Mouse (Mus musculus): ENCODE measurements at regions not wholly inside any gene's neighbourhood (a gene's known extent, or its start where the extent isn't known, plus 50 kb on each side); places are given as distances from the start of the nearest gene placed in this dataset.

GRCm38 (mm10) chr14:76864664-76865063 is 171.9 kb upstream of the Ccdc122 start:
- no peaks in the 10 kb centered on the region for H3K27me3 ChIP-seq (ENCODE audit: control insufficient read depth, insufficient read depth, low read length)
- ATAC-seq (ENCODE audit: low FRiP score): no peak
- H3K9me3 ChIP-seq (ENCODE audit: control insufficient read depth, low read length): no peaks in the 10 kb centered on the region
- H3K9ac ChIP-seq: no peak overlapping the region
- H3K4me3 ChIP-seq (replicated peaks; ENCODE audit: low read length): no peak overlapping the region
- H3K27ac ChIP-seq: no peak overlapping the region
- 43% methylated on average over 4 of the region's 4 CpGs for WGBS
- H3K36me3 ChIP-seq (replicated peaks; ENCODE audit: control insufficient read depth, insufficient read depth): no peaks in the 10 kb centered on the region
- no peaks in the 10 kb centered on the region for H3K4me1 ChIP-seq (replicated peaks; ENCODE audit: control insufficient read depth, insufficient read depth, low read length)
- no peak overlapping the region for H3K4me2 ChIP-seq (replicated peaks)
- no peak for DNase-seq (ENCODE audit: low spot score)

- H3K36me3 ChIP-seq (replicated peaks; ENCODE audit: control insufficient read depth, insufficient read depth): no peaks in the 10 kb centered on the region
- 80% methylated on average over 13 of the region's 13 CpGs for WGBS
- H3K9me3 ChIP-seq (ENCODE audit: control insufficient read depth, low read length): no peaks in the 10 kb centered on the region
- H3K4me3 ChIP-seq (replicated peaks; ENCODE audit: low read length): no peak overlapping the region
- no peak for DNase-seq (ENCODE audit: low spot score)
- no peak overlapping the region for H3K4me2 ChIP-seq (replicated peaks)
- H3K27me3 ChIP-seq (ENCODE audit: control insufficient read depth, insufficient read depth, low read length): no peaks in the 10 kb centered on the region
- no peak overlapping the region for H3K9ac ChIP-seq
- peak overlapping the region; percentile 21 for H3K27ac ChIP-seq
- no peaks in the 10 kb centered on the region for H3K4me1 ChIP-seq (replicated peaks; ENCODE audit: control insufficient read depth, insufficient read depth, low read length)
- no peak for ATAC-seq (ENCODE audit: low FRiP score)
Measured at GRCm38 (mm10) chr14:76863035-76863706, 173.4 kb upstream of the Ccdc122 start.

- H3K4me3 ChIP-seq (replicated peaks; ENCODE audit: low read length): no peak overlapping the region
- H3K9ac ChIP-seq: no peak overlapping the region
- H3K9me3 ChIP-seq (ENCODE audit: control insufficient read depth, low read length): no peaks in the 10 kb centered on the region
- H3K4me2 ChIP-seq (replicated peaks): no peak overlapping the region
- no peaks in the 10 kb centered on the region for H3K27me3 ChIP-seq (ENCODE audit: control insufficient read depth, insufficient read depth, low read length)
- no peak overlapping the region for H3K27ac ChIP-seq
- H3K36me3 ChIP-seq (replicated peaks; ENCODE audit: control insufficient read depth, insufficient read depth): no peaks in the 10 kb centered on the region
- 87% methylated on average over 5 of the region's 5 CpGs for WGBS
- ATAC-seq (ENCODE audit: low FRiP score) (no peak), DNase-seq (ENCODE audit: low spot score) (no peak)
- no peaks in the 10 kb centered on the region for H3K4me1 ChIP-seq (replicated peaks; ENCODE audit: control insufficient read depth, insufficient read depth, low read length)
Measured at GRCm38 (mm10) chr14:76858396-76858795, 178.2 kb upstream of the Ccdc122 start.

- H3K9ac ChIP-seq: no peak overlapping the region
- no peaks in the 10 kb centered on the region for H3K9me3 ChIP-seq (ENCODE audit: control insufficient read depth, low read length)
- no peaks in the 10 kb centered on the region for H3K4me1 ChIP-seq (replicated peaks; ENCODE audit: control insufficient read depth, insufficient read depth, low read length)
- DNase-seq (ENCODE audit: low spot score) (no peak), ATAC-seq (ENCODE audit: low FRiP score) (no peak)
- H3K4me2 ChIP-seq (replicated peaks): no peak overlapping the region
- H3K27me3 ChIP-seq (ENCODE audit: control insufficient read depth, insufficient read depth, low read length): no peaks in the 10 kb centered on the region
- H3K36me3 ChIP-seq (replicated peaks; ENCODE audit: control insufficient read depth, insufficient read depth): no peaks in the 10 kb centered on the region
- no peak overlapping the region for H3K4me3 ChIP-seq (replicated peaks; ENCODE audit: low read length)
- H3K27ac ChIP-seq: no peak overlapping the region
- 62% methylated on average over 10 of the region's 10 CpGs for WGBS
Measured at GRCm38 (mm10) chr14:76857196-76857773, 179.3 kb upstream of the Ccdc122 start.

GRCm38 (mm10) chr14:76856591-76856990 is 180.0 kb upstream of the Ccdc122 start:
- H3K27me3 ChIP-seq (ENCODE audit: control insufficient read depth, insufficient read depth, low read length): no peaks in the 10 kb centered on the region
- H3K4me3 ChIP-seq (replicated peaks; ENCODE audit: low read length): no peak overlapping the region
- no peak overlapping the region for H3K27ac ChIP-seq
- H3K4me2 ChIP-seq (replicated peaks): no peak overlapping the region
- no peaks in the 10 kb centered on the region for H3K9me3 ChIP-seq (ENCODE audit: control insufficient read depth, low read length)
- 86% methylated on average over 8 of the region's 8 CpGs for WGBS
- H3K9ac ChIP-seq: no peak overlapping the region
- no peaks in the 10 kb centered on the region for H3K36me3 ChIP-seq (replicated peaks; ENCODE audit: control insufficient read depth, insufficient read depth)
- no peak for DNase-seq (ENCODE audit: low spot score)
- no peaks in the 10 kb centered on the region for H3K4me1 ChIP-seq (replicated peaks; ENCODE audit: control insufficient read depth, insufficient read depth, low read length)
- no peak for ATAC-seq (ENCODE audit: low FRiP score)

GRCm38 (mm10) chr14:76854965-76855364 is 181.6 kb upstream of the Ccdc122 start:
- H3K9ac ChIP-seq: no peak overlapping the region
- no peaks in the 10 kb centered on the region for H3K36me3 ChIP-seq (replicated peaks; ENCODE audit: control insufficient read depth, insufficient read depth)
- no peak for ATAC-seq (ENCODE audit: low FRiP score)
- no peaks in the 10 kb centered on the region for H3K9me3 ChIP-seq (ENCODE audit: control insufficient read depth, low read length)
- no peak overlapping the region for H3K27ac ChIP-seq
- no peak for DNase-seq (ENCODE audit: low spot score)
- no peaks in the 10 kb centered on the region for H3K4me1 ChIP-seq (replicated peaks; ENCODE audit: control insufficient read depth, insufficient read depth, low read length)
- H3K4me2 ChIP-seq (replicated peaks): no peak overlapping the region
- no peak overlapping the region for H3K4me3 ChIP-seq (replicated peaks; ENCODE audit: low read length)
- no peaks in the 10 kb centered on the region for H3K27me3 ChIP-seq (ENCODE audit: control insufficient read depth, insufficient read depth, low read length)
- whole genome bisulfite sequencing: 81% methylated on average over 11 of the region's 11 CpGs

- DNase-seq (ENCODE audit: low spot score) (no peak), ATAC-seq (ENCODE audit: low FRiP score) (no peak)
- no peak overlapping the region for H3K27ac ChIP-seq
- H3K4me2 ChIP-seq (replicated peaks): no peak overlapping the region
- no peaks in the 10 kb centered on the region for H3K27me3 ChIP-seq (ENCODE audit: control insufficient read depth, insufficient read depth, low read length)
- no peaks in the 10 kb centered on the region for H3K36me3 ChIP-seq (replicated peaks; ENCODE audit: control insufficient read depth, insufficient read depth)
- WGBS: 86% methylated on average over 10 of the region's 10 CpGs
- no peak overlapping the region for H3K4me3 ChIP-seq (replicated peaks; ENCODE audit: low read length)
- H3K9me3 ChIP-seq (ENCODE audit: control insufficient read depth, low read length): no peaks in the 10 kb centered on the region
- no peaks in the 10 kb centered on the region for H3K4me1 ChIP-seq (replicated peaks; ENCODE audit: control insufficient read depth, insufficient read depth, low read length)
- no peak overlapping the region for H3K9ac ChIP-seq
Measured at GRCm38 (mm10) chr14:76851473-76852214, 184.9 kb upstream of the Ccdc122 start.

GRCm38 (mm10) chr14:76850641-76851040 is 185.9 kb upstream of the Ccdc122 start:
- no peak overlapping the region for H3K27ac ChIP-seq
- H3K4me2 ChIP-seq (replicated peaks): no peak overlapping the region
- ATAC-seq (ENCODE audit: low FRiP score) (no peak), DNase-seq (ENCODE audit: low spot score) (no peak)
- no peaks in the 10 kb centered on the region for H3K27me3 ChIP-seq (ENCODE audit: control insufficient read depth, insufficient read depth, low read length)
- no peaks in the 10 kb centered on the region for H3K36me3 ChIP-seq (replicated peaks; ENCODE audit: control insufficient read depth, insufficient read depth)
- H3K9ac ChIP-seq: no peak overlapping the region
- WGBS: 95% methylated on average over 4 of the region's 4 CpGs
- no peak overlapping the region for H3K4me3 ChIP-seq (replicated peaks; ENCODE audit: low read length)
- no peaks in the 10 kb centered on the region for H3K9me3 ChIP-seq (ENCODE audit: control insufficient read depth, low read length)
- no peaks in the 10 kb centered on the region for H3K4me1 ChIP-seq (replicated peaks; ENCODE audit: control insufficient read depth, insufficient read depth, low read length)

- ATAC-seq (ENCODE audit: low FRiP score) (no peak), DNase-seq (ENCODE audit: low spot score) (no peak)
- H3K27me3 ChIP-seq (ENCODE audit: control insufficient read depth, insufficient read depth, low read length): no peaks in the 10 kb centered on the region
- no peak overlapping the region for H3K9ac ChIP-seq
- H3K4me1 ChIP-seq (replicated peaks; ENCODE audit: control insufficient read depth, insufficient read depth, low read length): no peaks in the 10 kb centered on the region
- 48% methylated on average over 13 of the region's 13 CpGs for WGBS
- H3K4me3 ChIP-seq (replicated peaks; ENCODE audit: low read length): no peak overlapping the region
- no peak overlapping the region for H3K4me2 ChIP-seq (replicated peaks)
- H3K36me3 ChIP-seq (replicated peaks; ENCODE audit: control insufficient read depth, insufficient read depth): no peaks in the 10 kb centered on the region
- H3K27ac ChIP-seq: no peak overlapping the region
- H3K9me3 ChIP-seq (ENCODE audit: control insufficient read depth, low read length): no peaks in the 10 kb centered on the region
Measured at GRCm38 (mm10) chr14:76850051-76850450, 186.5 kb upstream of the Ccdc122 start.
